Mouse (Mus musculus) B cell, adult 62 days (primary cell): ENCODE results near the gene Wdr34. TPM values are rescaled to one million over a fixed set of nuclear protein-coding genes. Genes with fewer than 3 reads are reported as not detected.

ENCODE experiments used
- total RNA-seq: library from RNA; stranded (reverse); gene quantifications from 4 replicates; pipeline ENCODE4 v1.2.4, GENCODE M21; 2023

Gene Wdr34
- 0.45 to 3.2 TPM (median 2.0 TPM) in 4 replicates for total RNA-seq

GRCm38 (mm10) chr2:30048699-30049388, at the start of gene Wdr34:
TSS of gene Wdr34 (minus strand) at chr2:30048881.

DNA sequence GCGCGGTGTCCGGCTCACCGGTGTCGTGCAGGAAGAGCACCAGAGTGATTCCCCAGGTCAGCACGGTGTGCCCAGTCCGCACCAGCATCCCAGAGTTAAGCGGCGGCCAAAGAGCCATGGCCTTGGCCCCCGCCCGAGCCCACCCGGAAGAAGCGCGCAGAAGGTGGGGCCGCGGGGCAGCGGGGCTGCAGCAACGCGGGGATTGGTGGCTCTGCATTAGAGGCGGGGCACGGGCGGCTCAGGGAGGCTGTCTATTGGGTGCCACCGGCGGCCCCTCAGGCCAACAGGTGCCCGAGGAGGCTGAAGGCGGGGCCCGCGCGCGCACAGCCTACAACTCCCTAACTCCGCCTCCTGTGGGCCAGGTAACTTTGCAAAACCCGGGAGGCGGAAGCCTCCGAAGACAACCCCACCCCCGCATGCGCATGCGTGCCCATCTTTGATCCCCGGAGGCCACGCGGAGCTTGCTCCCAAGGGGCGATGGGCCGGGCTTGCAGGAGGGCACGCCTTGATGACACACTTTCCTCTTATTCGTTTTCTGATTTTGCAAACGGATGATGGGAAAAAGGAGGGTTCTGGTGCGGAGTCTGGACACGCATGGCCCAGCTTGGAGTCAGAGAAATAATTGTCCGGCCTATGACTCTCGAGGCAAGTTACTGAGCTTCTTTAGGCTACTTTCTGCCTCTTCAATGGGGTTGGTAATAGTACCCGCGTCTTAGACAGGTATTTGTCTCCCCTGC, 45.0 kb upstream of the Wdr34 start, which contains the start of gene Zdhhc12:
Gene Zdhhc12, minus strand, starts transcription at position 178 of the 737 bp plus-strand sequence.

GRCm38 (mm10) chr2:30077502-30078348, 29.0 kb upstream of the Wdr34 start, which contains the start of gene Pkn3:
TSS of gene Pkn3 (plus strand) at chr2:30077684.

DNA sequence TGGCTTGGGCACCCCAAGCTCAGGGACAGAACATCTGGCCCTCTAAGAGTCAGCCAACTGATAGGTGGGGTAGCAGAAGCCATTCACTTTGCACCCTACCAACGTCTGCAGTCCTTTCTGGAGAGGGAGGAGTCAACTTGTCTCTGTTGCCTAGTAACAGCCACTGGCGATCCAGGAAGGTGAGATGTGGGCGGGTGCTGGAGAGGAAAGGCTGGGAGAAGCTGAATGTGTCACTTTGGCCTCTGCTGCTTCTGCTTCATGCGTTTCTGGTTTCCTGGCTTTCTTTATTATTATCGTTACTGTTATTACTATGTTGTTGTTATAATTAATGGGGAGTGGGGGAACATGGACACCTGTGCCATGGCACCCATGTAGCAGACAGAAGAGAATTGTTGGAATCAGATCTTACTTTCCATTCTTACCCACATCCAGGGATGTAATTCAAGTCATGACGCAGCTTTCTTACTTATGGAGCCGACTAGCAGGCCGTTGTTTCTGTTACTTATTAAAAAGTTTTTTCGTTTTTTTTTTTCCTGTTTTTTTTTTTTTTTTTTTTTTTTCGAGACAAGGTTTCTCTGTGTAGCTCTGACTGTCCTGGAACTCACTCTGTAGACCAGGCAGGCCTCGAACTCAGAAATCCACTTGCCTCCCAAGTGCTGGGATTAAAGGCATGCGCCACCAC, 8.7 kb upstream of the Wdr34 start, which contains the start of gene Set:
Gene Set, plus strand, starts transcription at position 156 of the 682 bp plus-strand sequence.

Other genes starting within 250 kb of the Wdr34 start
- gene Slc27a4, start 246.2 kb downstream of the Wdr34 start, total RNA-seq = 10.1 to 13.4 TPM (median 12.3 TPM) in 4 replicates
- 49.0 to 56.9 TPM (median 51.0 TPM) in 4 replicates for gene Urm1, start 228.8 kb downstream of the Wdr34 start, total RNA-seq
- 1.5 to 3.9 TPM (median 1.9 TPM) in 4 replicates for gene Cercam, start 179.7 kb downstream of the Wdr34 start, total RNA-seq
- gene Odf2, start 159.7 kb downstream of the Wdr34 start, total RNA-seq = 102 to 113 TPM (median 103 TPM) in 4 replicates
- gene Gle1, start 113.5 kb downstream of the Wdr34 start, total RNA-seq = 70.7 to 89.4 TPM (median 75.9 TPM) in 4 replicates
- gene Sptan1, start 83.3 kb downstream of the Wdr34 start, total RNA-seq = 289 to 315 TPM (median 302 TPM) in 4 replicates
- gene Set, start 8.5 kb upstream of the Wdr34 start, total RNA-seq = 248 to 281 TPM (median 262 TPM) in 4 replicates
- gene Pkn3, start 28.8 kb upstream of the Wdr34 start, total RNA-seq = 0.88 to 2.3 TPM (median 1.7 TPM) in 4 replicates
- 13.0 to 18.0 TPM (median 14.9 TPM) in 4 replicates for gene Zdhhc12, start 44.8 kb upstream of the Wdr34 start, total RNA-seq
- gene Zer1, start 75.7 kb upstream of the Wdr34 start, total RNA-seq = 70.4 to 76.3 TPM (median 73.3 TPM) in 4 replicates
- gene Tbc1d13, start 84.9 kb upstream of the Wdr34 start, total RNA-seq = 31.5 to 43.7 TPM (median 37.2 TPM) in 4 replicates
- gene Endog, start 122.6 kb upstream of the Wdr34 start, total RNA-seq = 9.1 to 10.6 TPM (median 9.8 TPM) in 4 replicates
- gene Spout1, start 129.6 kb upstream of the Wdr34 start, total RNA-seq = 21.7 to 24.0 TPM (median 22.9 TPM) in 4 replicates
- 3.4 to 7.6 TPM (median 6.2 TPM) in 4 replicates for gene Kyat1, start 157.0 kb upstream of the Wdr34 start, total RNA-seq
- 26.3 to 31.2 TPM (median 29.3 TPM) in 4 replicates for gene Lrrc8a, start 188.8 kb upstream of the Wdr34 start, total RNA-seq
- 2.3 to 4.4 TPM (median 4.1 TPM) in 4 replicates for gene Gm28035, start 191.7 kb upstream of the Wdr34 start, total RNA-seq
- gene Phyhd1, start 217.3 kb upstream of the Wdr34 start, total RNA-seq = 6.1 to 8.7 TPM (median 7.0 TPM) in 4 replicates
- 5.4 TPM in 1 of 4 replicates, not detected in the others for gene Gm28038, start 232.2 kb upstream of the Wdr34 start, total RNA-seq
- gene Dolk, start 237.5 kb upstream of the Wdr34 start, total RNA-seq = 8.9 to 11.2 TPM (median 10.7 TPM) in 4 replicates
- gene Nup188, start 237.5 kb upstream of the Wdr34 start, total RNA-seq = 42.9 to 59.6 TPM (median 52.2 TPM) in 4 replicates